Mouse (Mus musculus) heart, embryonic 10.5 days (tissue): ENCODE data around the gene Ptpn11. TPM values are rescaled to one million over a fixed set of nuclear protein-coding genes. Genes with fewer than 3 reads are reported as not detected.

Source experiments
- DNase-seq: peaks from one replicate; pipeline ENCODE4 v3.0.0-alpha.2; 2017; ENCODE audit warnings: low spot score
- H3K27ac ChIP-seq: fragments of 300-500 bp; sonication (generic); 2 replicates; pipeline ENCODE4 v1.5.1; 2016; ENCODE audit warnings: mild to moderate bottlenecking
- H3K27me3 ChIP-seq: fragments of 300-500 bp; sonication (generic); 2 replicates; pipeline ENCODE4 v1.6.1; 2016; ENCODE audit warnings: mild to moderate bottlenecking; ENCODE audit not compliant: poor library complexity, insufficient read depth, severe bottlenecking
- H3K36me3 ChIP-seq: fragments of 300-500 bp; sonication (generic); 2 replicates; pipeline ENCODE4 v1.6.1; 2016; ENCODE audit warnings: mild to moderate bottlenecking, moderate library complexity
- H3K4me1 ChIP-seq: fragments of 300-500 bp; sonication (generic); 2 replicates; pipeline ENCODE4 v1.6.1; 2016; ENCODE audit warnings: mild to moderate bottlenecking
- H3K4me3 ChIP-seq: fragments of 300-500 bp; sonication (generic); 2 replicates; pipeline ENCODE4 v1.5.1; 2016; ENCODE audit warnings: mild to moderate bottlenecking, moderate library complexity
- H3K9me3 ChIP-seq: fragments of 300-500 bp; sonication (generic); 2 replicates; pipeline ENCODE4 v1.6.1; 2016; ENCODE audit warnings: mild to moderate bottlenecking, moderate library complexity
- WGBS: fragments of 180-500 bp; shearing (Covaris S2); methylation state at CpG from one replicate; pipeline ENCODE4 v1.1.7; 2016; 5-methylcytosine and 5-hydroxymethylcytosine counted together
- polyA plus RNA-seq: library from polyadenylated mRNA; unstranded; fragments of >200 nt; fragmentation: Nextera tagmentation; extraction: Ambion mirVana; gene quantifications from 2 replicates; pipeline ENCODE4 v1.2.1, GENCODE M21; 2016

Gene Ptpn11
- polyA plus RNA-seq, 1 experiment from 2014 or later, result 27.8 TPM

DNA sequence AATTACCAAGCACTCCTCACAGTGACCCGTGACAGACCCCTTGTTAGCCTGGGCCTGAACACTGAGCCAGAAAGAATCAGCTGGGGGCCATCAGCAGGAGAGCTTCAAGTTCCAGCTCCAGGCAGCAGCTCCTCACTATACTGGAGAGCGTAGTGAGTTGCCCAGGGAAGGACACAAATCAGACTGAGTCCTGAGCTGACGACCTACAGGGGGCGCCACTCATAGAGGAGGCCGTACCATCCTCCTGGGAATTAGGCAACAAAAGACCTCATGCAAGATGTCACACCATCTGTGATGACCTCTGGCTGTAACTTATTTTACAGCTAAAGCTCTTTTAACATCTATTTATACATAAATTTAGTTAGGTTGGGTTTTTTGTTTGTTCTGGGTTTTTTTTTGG, 78.8 kb downstream of the Ptpn11 start:
- peaks cover 20% of the 10 kb centered on the region for H3K4me1 ChIP-seq
- 72% methylated on average over 5 of the region's 5 CpGs for WGBS

DNA sequence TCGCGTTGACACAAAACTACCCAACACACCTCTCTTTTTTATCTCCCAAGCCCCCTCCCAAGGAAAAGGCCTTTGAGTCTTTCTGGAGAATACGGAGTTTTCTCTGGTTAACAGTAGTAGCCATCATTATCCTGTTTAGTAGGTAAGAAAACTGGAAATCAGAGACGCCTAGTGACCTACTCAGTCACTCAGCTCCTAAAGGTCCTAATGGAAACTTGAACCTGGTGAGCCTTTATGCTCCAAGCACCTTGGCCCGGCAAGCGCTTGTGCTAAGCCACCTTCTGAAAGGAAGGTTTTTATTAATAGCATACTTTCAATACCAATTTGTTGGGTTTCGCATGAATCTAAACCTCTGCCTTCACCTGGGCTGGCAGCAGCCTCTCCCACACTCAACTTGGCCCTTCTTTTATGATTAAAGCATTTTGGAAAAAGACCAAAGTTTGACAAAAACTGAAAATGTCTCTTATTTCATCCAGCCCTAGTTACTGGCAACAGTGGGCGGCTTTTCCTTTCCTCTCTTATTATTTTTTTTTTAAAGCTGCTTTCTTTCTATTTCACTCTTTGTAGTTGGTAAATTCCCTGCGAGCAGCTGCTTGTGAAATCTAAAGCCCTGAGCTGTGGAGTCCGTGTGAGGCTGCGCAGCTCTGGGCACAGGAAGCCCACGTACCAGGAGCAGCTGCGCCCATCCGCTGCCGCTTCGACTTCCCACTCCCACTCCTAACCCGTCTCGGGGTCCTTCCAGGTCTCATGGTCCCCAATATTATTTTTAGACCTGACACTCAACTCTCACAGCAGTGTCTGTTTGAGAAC, 79.9 kb downstream of the Ptpn11 start:
- WGBS, result 91% methylated on average over 18 of the region's 18 CpGs
- no peak overlapping the region for H3K4me3 ChIP-seq
- H3K4me1 ChIP-seq, result peaks cover 19% of the 10 kb centered on the region
- no peaks in the 10 kb centered on the region for H3K36me3 ChIP-seq
- H3K27me3 ChIP-seq, result no peaks in the 10 kb centered on the region; the same call in 1 of the 2 replicates
- H3K9me3 ChIP-seq, result no peaks in the 10 kb centered on the region
- H3K27ac ChIP-seq, result no peak overlapping the region
- no peak for DNase-seq

More for the DNA sequence above, 78.8 kb downstream of the Ptpn11 start:
- H3K27ac ChIP-seq, result no peak overlapping the region
- no peaks in the 10 kb centered on the region for H3K36me3 ChIP-seq
- H3K9me3 ChIP-seq, result no peaks in the 10 kb centered on the region
- H3K4me3 ChIP-seq, result no peak overlapping the region
- no peak for DNase-seq
- H3K27me3 ChIP-seq, result no peaks in the 10 kb centered on the region; the same call in 1 of the 2 replicates

DNA sequence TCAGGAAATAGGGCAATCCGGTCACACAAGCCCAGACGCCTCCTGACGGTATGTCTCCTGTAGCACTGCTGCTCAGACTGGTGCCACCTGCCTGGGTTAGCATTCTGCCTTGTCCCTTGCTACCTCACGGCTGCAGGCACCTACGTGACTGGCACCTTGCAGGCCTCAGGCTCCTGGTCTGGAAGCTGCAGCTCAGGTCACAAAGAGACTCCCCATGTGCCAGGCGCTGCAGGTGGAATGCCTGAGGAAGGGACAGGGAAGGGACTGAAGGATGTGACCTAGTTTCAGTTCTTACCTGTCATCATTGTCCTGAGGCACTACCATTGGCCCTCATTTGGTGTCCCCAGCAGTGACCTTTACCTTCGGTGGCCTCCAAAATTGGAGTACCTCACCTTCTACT, 82.0 kb downstream of the Ptpn11 start:
- Histone ChIP-seq H3K27me3 (no peaks in the 10 kb centered on the region; the same call in 1 of the 2 replicates), H3K36me3 (no peaks in the 10 kb centered on the region), H3K4me1 (0 out of 2 replicates have a peak, but pooled peaks cover 6% of the 10 kb centered on the region), H3K9me3 (no peaks in the 10 kb centered on the region), H3K4me3 (no peak overlapping the region), H3K27ac (no peak overlapping the region)
- peak; percentile 68 for DNase-seq
- 77% methylated on average over 7 of the region's 7 CpGs for WGBS

DNA sequence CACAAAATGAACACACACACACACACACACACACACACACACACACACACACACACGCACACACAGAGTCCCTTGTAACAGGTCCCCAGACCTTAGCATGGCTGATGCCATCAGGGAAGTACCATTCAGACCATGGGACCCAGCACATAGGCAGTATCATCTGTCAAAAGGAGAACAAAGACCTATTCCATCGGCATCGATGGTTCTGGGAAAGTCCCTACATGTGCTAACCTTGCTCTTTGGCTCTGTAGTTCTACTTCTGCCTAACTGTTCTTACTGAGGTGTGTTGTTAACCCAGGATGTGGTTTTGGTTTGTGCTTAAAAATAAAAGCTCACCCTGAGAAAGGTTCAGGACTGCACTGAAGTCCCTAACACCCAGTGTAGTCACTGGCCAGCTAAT, 84.3 kb downstream of the Ptpn11 start:
- no peak for DNase-seq
- 73% methylated on average over 3 of the region's 3 CpGs for WGBS
- H3K27me3 ChIP-seq, result no peaks in the 10 kb centered on the region; the same call in 1 of the 2 replicates

DNA sequence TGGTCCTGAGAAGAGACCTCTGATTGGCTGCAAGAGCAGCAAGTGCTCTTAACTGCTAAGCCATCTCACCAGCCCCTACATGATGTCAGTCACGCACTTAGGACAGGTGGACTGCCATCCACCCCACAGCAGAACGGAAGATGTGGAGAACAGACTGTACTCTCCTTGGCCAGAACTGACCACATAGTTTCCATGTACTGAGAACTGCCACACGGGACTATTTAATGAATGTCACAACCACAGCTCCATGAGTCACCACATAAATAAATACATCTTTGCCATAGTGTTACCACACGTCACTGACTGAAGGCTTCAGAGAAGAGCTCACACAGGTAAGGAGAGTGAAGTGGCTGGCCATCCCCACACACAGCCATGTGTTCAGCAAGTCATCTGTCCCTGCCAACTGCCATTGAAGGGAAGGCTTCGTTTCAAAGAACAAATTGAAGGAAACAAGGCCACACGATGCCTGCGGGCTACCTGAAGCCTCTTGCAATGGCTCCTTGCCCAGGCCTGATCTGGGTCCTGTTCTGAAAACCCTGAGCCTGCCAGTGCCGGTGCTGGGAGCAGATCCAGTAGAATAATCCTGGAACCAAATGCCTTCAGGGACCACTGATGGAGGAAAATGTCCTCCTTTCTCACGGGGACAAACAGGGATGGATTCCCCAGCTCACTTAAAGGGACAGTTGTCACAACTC, 90.2 kb downstream of the Ptpn11 start:
- peak; percentile 67 for DNase-seq
- no peak overlapping the region for H3K4me3 ChIP-seq
- H3K4me1 ChIP-seq, result no peaks in the 10 kb centered on the region
- no peaks in the 10 kb centered on the region for H3K9me3 ChIP-seq
- 83% methylated on average over 9 of the region's 9 CpGs for WGBS
- no peaks in the 10 kb centered on the region for H3K27me3 ChIP-seq
- no peak overlapping the region for H3K27ac ChIP-seq
- no peaks in the 10 kb centered on the region for H3K36me3 ChIP-seq

More for the DNA sequence above, 84.3 kb downstream of the Ptpn11 start:
- no peaks in the 10 kb centered on the region for H3K36me3 ChIP-seq
- no peaks in the 10 kb centered on the region for H3K4me1 ChIP-seq
- H3K4me3 ChIP-seq, result no peak overlapping the region
- no peak overlapping the region for H3K27ac ChIP-seq
- no peaks in the 10 kb centered on the region for H3K9me3 ChIP-seq

DNA sequence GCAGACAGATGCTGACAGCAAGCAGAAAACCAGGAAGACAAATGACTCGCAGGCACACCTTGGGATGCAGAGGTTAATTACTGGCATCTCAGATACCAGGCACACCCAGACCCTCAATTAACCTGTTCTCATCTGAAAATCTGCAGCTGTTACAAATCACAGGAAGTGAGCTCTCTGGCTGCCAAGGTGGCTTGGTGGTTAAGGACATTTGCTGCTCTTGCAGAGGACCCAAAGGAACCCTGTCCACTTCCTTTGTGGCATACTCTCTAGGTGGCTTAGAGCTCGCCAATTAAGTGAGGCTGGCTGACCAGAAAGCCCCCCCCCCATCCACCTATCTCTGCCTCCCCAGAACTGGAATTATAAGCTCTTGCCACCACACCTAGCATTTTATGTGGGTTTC, 91.1 kb downstream of the Ptpn11 start:
- 36% methylated on average over 2 of the region's 2 CpGs for WGBS

DNA sequence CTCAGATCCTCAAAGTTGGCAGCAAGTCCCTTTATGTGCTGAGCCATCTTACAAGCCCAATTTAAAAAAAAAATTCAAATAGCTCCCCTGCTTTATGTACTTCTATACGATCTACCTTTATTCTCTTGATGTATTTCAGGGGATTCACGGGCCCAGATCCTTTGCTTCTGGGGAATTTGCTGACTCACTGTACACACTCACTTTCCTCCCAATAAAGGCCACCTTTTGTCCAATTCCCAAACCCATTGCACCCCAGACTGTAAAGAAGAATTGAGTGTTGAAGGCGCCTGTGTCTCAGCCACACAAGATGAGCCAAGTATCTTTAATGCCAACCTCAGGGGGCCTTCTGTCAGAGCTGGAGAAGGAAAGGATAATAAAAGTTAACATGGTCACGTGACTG, 93.2 kb downstream of the Ptpn11 start:
- WGBS, result 69% methylated on average over 4 of the region's 4 CpGs
- no peaks in the 10 kb centered on the region for H3K27me3 ChIP-seq
- DNase-seq, result no peak
- H3K27ac ChIP-seq, result no peak overlapping the region
- no peak overlapping the region for H3K4me3 ChIP-seq
- H3K36me3 ChIP-seq, result no peaks in the 10 kb centered on the region
- no peaks in the 10 kb centered on the region for H3K9me3 ChIP-seq
- no peaks in the 10 kb centered on the region for H3K4me1 ChIP-seq

More for the DNA sequence above, 91.1 kb downstream of the Ptpn11 start:
- DNase-seq, result no peak
- no peaks in the 10 kb centered on the region for H3K9me3 ChIP-seq
- no peaks in the 10 kb centered on the region for H3K4me1 ChIP-seq
- H3K36me3 ChIP-seq, result no peaks in the 10 kb centered on the region
- no peak overlapping the region for H3K4me3 ChIP-seq
- no peak overlapping the region for H3K27ac ChIP-seq
- H3K27me3 ChIP-seq, result no peaks in the 10 kb centered on the region

DNA sequence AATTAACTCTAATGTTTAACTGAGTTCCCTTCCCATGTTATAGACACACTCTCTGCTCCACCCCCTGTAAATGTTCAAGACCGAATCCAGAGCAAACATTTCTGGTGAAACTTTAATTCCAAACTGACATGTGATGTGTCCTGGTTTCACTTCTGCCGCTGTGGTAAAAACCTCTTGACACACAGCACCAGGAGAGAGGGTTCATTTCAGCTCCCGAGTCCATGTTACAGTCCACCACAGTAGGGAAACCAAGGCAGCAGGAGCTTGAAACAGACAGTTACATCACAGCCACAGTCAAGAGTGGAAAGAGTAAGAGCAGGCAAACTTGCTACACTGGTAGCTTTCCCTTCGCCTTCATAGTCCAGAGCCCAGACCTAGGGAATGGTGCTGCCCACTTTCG, 94.5 kb downstream of the Ptpn11 start:
- H3K4me3 ChIP-seq, result no peak overlapping the region
- H3K4me1 ChIP-seq, result no peaks in the 10 kb centered on the region

DNA sequence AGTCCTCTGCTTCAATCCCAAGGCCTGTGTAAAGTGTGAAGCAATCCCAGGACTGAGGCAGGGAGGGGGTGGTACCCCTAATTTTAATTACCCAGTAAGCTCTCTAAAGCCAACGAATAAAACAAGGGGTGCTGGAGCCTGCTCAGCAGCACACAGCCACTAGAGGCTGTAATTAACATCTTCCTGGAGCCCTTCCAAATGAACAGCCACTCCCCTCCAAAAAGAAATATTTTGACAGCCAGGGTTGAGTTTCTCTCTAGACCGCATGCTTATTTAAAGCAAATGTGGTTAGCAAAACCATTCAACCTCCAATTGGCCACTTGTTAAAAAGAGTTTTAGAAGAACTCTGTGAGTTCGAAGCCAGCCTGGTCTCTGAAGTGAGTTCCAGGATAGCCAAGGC, 97.9 kb downstream of the Ptpn11 start:
- Histone ChIP-seq H3K4me1 (no peaks in the 10 kb centered on the region), H3K27ac (no peak overlapping the region), H3K27me3 (no peaks in the 10 kb centered on the region), H3K36me3 (no peaks in the 10 kb centered on the region), H3K9me3 (no peaks in the 10 kb centered on the region), H3K4me3 (no peak overlapping the region)
- 68% methylated on average over 3 of the region's 3 CpGs for WGBS
- no peak for DNase-seq

More for the DNA sequence above, 94.5 kb downstream of the Ptpn11 start:
- Histone ChIP-seq H3K9me3 (no peaks in the 10 kb centered on the region), H3K36me3 (no peaks in the 10 kb centered on the region), H3K27ac (no peak overlapping the region), H3K27me3 (no peaks in the 10 kb centered on the region)
- 86% methylated on average over 5 of the region's 5 CpGs for WGBS
- no peak for DNase-seq

DNA sequence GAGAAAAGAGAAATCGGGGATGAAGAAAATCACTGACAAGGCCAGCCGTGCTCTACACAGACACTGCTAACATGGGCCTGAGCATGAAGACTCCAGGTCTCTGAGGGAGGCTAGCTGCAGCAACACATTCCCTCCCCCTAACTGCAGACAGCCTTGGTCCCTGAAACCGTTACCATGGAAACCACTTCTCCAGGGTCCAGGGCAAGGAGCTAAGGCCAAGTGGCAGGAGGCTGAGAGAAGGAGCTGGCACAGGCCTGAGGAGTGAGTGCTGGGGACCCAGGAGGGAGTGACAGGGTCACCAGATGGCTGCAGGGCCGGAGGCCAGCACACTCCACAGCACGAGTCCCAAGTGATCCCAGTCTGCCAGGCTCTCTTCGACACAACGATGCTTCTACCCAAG, 101.5 kb downstream of the Ptpn11 start:
- Histone ChIP-seq H3K9me3 (no peaks in the 10 kb centered on the region), H3K36me3 (no peaks in the 10 kb centered on the region), H3K4me1 (no peaks in the 10 kb centered on the region), H3K4me3 (no peak overlapping the region), H3K27me3 (no peaks in the 10 kb centered on the region), H3K27ac (no peak overlapping the region)
- whole genome bisulfite sequencing, result 78% methylated on average over 7 of the region's 7 CpGs
- no peak for DNase-seq

DNA sequence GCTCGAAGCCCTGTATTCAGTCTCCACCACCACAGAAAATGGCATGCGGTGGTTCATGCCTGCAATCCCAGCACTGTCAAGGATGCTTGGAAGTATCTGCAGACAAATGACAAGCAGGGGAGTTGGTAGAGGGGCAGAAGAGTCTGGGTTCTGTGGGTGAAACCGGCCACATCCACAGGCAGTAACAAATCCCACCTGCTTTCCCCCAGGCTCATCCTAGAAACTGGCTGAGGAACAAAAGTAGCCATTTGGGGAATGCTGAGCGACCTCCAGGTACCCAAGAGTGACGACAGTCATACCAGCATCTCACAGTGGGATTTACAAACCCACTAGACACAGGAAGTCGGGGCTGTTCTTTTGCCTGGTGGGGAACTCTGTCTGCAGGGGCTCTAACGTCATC, 103.5 kb downstream of the Ptpn11 start:
- Histone ChIP-seq H3K27me3 (no peaks in the 10 kb centered on the region), H3K27ac (no peak overlapping the region), H3K4me3 (no peak overlapping the region), H3K36me3 (no peaks in the 10 kb centered on the region), H3K9me3 (no peaks in the 10 kb centered on the region), H3K4me1 (no peaks in the 10 kb centered on the region)
- no peak for DNase-seq
- 58% methylated on average over 7 of the region's 7 CpGs for WGBS

DNA sequence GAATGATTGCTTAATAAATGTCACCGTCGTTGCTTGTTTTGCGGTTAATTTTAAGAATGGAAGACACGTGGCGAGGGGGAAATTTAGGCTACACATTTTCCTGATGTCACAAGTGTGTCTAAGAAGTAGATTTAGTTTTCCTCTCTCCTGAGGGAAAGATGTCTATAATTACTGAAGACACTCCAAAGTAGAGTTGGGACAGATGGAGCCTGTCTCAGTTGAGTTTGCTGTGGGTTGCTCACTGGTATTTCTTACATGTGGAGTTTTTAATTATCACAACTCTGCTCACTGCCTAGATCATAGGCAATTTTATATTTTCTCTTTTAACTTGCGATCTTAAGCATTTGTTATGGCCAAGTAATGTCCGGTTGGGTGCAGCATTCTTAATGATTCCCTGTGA, 108.6 kb downstream of the Ptpn11 start:
- DNase-seq, result no peak
- no peaks in the 10 kb centered on the region for H3K4me1 ChIP-seq
- no peaks in the 10 kb centered on the region for H3K27me3 ChIP-seq
- H3K9me3 ChIP-seq, result no peaks in the 10 kb centered on the region
- H3K4me3 ChIP-seq, result no peak overlapping the region
- H3K27ac ChIP-seq, result no peak overlapping the region
- no peaks in the 10 kb centered on the region for H3K36me3 ChIP-seq
- 91% methylated on average over 7 of the region's 7 CpGs for whole genome bisulfite sequencing

DNA sequence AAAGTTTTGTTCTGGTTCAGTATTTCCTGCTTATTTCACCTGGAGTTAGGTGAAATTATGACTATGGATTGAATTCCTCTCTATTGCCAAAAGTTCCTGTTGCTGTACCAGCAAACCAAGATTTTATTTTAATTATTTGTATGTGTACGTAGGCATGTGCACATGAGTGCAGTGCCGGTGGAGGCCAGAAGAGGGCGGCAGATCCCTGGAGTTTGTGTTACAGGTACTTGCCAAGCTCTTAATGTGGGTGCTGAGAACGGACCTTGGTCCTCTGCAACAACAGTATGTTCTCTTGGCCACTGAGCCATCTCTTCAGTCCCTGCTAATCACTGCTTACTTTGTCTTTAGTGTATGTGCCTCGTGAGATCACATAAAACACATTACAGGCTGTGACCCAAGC, 109.4 kb downstream of the Ptpn11 start:
- H3K27ac ChIP-seq, result no peak overlapping the region
- 72% methylated on average over 5 of the region's 5 CpGs for WGBS
- H3K4me3 ChIP-seq, result no peak overlapping the region
- H3K9me3 ChIP-seq, result no peaks in the 10 kb centered on the region
- no peak for DNase-seq
- no peaks in the 10 kb centered on the region for H3K36me3 ChIP-seq
- no peaks in the 10 kb centered on the region for H3K4me1 ChIP-seq
- no peaks in the 10 kb centered on the region for H3K27me3 ChIP-seq
